Mouse (Mus musculus): ENCODE results near the gene Gm20388. TPM values are rescaled to one million over a fixed set of nuclear protein-coding genes. Genes with fewer than 3 reads are reported as not detected.
"Not testable (repeated sequence)": the region's sequence is repeated elsewhere in the genome, so short reads cannot be mapped to it uniquely, and the experiment has no call there.

Gm20388 gene
- polyA plus RNA-seq, 1 experiment from 2014 or later, result not detected

DNA sequence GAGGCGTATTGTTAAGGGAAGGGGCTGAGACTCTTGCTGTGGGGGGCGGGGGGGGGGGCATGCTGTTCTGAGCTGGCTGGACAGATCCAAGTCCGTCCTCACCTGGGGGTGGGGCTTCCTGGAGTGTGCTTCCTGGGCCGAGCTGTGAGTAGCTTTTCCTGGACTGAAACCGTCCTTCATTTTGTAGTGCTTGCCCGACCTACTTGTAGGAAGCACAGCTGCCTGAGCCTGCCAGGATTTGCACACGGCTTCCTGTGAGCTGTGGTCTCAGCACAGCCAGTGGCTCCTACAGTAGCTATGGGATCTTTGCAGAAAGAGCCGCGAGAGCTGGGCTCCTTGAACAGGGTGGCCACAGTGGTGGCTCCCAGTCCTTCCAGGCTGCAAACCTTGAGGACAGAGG lies 1683.3 kb downstream of the Gm20388 start:
- ATAC-seq (ENCODE audit: low FRiP score) (no peak), DNase-seq (ENCODE audit: low spot score) (no peak)
- H3K4me3 ChIP-seq (replicated peaks; ENCODE audit: low read length), result no peak overlapping the region
- no peak overlapping the region for H3K4me2 ChIP-seq (replicated peaks)
- H3K36me3 ChIP-seq (replicated peaks; ENCODE audit: control insufficient read depth, insufficient read depth), result peaks cover 47% of the 10 kb centered on the region
- H3K9me3 ChIP-seq (ENCODE audit: control insufficient read depth, low read length), result no peaks in the 10 kb centered on the region
- H3K9ac ChIP-seq, result no peak overlapping the region
- H3K27ac ChIP-seq, result no peak overlapping the region
- H3K4me1 ChIP-seq (replicated peaks; ENCODE audit: control insufficient read depth, insufficient read depth, low read length), result peaks cover 18% of the 10 kb centered on the region
- 87% methylated on average over 9 of the region's 9 CpGs for WGBS
- no peaks in the 10 kb centered on the region for H3K27me3 ChIP-seq (ENCODE audit: control insufficient read depth, insufficient read depth, low read length)

DNA sequence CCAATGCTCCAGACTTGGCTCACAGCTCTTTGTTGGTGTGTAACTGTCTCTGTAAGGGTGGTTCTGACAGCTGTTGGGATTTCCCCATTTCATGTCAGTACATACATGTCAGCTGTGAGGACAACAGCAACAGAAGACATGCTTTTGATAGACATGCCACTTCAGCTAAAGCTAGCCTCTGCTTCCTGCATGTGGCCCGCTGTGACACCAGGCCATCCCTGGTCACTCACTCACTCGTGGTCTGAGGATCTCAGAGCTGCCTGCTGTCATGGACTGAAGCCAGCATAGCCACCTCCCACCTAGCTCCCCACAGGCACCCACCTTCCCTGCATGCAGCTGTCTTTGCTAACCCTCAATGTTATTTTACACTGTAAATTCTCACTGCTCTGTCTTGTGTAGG lies 1686.9 kb downstream of the Gm20388 start:
- H3K4me2 ChIP-seq (replicated peaks); H3K9me3 ChIP-seq (ENCODE audit: control insufficient read depth, low read length); H3K27me3 ChIP-seq (ENCODE audit: control insufficient read depth, insufficient read depth, low read length); DNase-seq (ENCODE audit: low spot score); H3K27ac ChIP-seq; H3K4me3 ChIP-seq (replicated peaks; ENCODE audit: low read length); H3K9ac ChIP-seq; H3K4me1 ChIP-seq (replicated peaks; ENCODE audit: control insufficient read depth, insufficient read depth, low read length); ATAC-seq (ENCODE audit: low FRiP score): not testable (repeated sequence)
- WGBS, result 76% methylated on average over 2 of the region's 2 CpGs
- H3K36me3 ChIP-seq (replicated peaks; ENCODE audit: control insufficient read depth, insufficient read depth), result peaks cover 82% of the 10 kb centered on the region

DNA sequence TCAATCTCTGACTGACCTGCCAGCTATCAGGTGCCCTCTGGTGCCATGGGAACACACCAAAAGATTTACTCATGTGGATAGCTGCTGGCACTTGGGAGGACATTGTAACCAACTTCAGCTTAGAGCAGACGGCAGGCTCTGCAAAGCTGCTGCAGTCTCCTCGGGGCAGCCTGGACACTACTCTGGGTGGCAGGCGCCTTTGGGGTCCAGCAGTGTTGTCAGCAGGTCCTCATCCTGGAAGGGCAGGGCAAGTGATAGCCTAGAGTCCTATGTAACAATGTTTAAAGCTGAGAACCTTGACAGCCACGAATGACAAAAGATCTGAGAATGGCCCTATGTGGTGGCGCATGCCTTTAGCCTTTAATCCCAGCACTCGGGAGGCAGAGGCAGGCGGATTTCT lies 1687.5 kb downstream of the Gm20388 start:
- no peaks in the 10 kb centered on the region for H3K27me3 ChIP-seq (ENCODE audit: control insufficient read depth, insufficient read depth, low read length)
- peaks cover 86% of the 10 kb centered on the region for H3K36me3 ChIP-seq (replicated peaks; ENCODE audit: control insufficient read depth, insufficient read depth)
- no peaks in the 10 kb centered on the region for H3K9me3 ChIP-seq (ENCODE audit: control insufficient read depth, low read length)
- H3K4me1 ChIP-seq (replicated peaks; ENCODE audit: control insufficient read depth, insufficient read depth, low read length), result no peaks in the 10 kb centered on the region; the same call in 1 of the 2 replicates
- WGBS, result 92% methylated on average over 7 of the region's 7 CpGs
- no peak overlapping the region for H3K4me2 ChIP-seq (replicated peaks)
- H3K27ac ChIP-seq, result no peak overlapping the region
- ATAC-seq (ENCODE audit: low FRiP score), result no peak
- no peak overlapping the region for H3K4me3 ChIP-seq (replicated peaks; ENCODE audit: low read length)
- H3K9ac ChIP-seq, result no peak overlapping the region
- DNase-seq (ENCODE audit: low spot score), result no peak

DNA sequence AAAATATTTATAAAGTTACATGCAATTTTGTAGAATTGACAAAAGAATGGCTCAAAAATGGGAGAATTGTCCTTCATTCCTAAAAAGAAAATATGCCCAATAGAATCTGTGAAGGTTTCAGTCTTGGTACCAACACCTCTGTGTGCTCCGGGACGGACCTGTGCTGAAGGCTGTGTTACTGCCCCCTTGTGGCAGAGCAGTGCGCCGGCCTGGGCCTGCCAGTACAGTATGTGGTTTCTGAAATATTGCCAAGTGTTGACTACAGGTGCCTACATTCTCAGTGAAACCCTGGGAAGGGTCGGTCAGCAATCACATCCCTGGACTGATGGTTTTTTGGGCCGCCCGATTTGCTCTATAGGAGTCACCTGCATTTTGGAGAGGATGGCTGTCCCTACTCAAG lies 1688.3 kb downstream of the Gm20388 start:
- H3K27me3 ChIP-seq (ENCODE audit: control insufficient read depth, insufficient read depth, low read length), result no peaks in the 10 kb centered on the region
- no peaks in the 10 kb centered on the region for H3K4me1 ChIP-seq (replicated peaks; ENCODE audit: control insufficient read depth, insufficient read depth, low read length)
- no peaks in the 10 kb centered on the region for H3K9me3 ChIP-seq (ENCODE audit: control insufficient read depth, low read length)
- no peak overlapping the region for H3K4me2 ChIP-seq (replicated peaks)
- WGBS, result 44% methylated on average over 7 of the region's 7 CpGs
- H3K9ac ChIP-seq, result no peak overlapping the region
- 0 out of 2 replicates have a peak, but pooled peaks have one; percentile 68 for ATAC-seq (ENCODE audit: low FRiP score)
- H3K27ac ChIP-seq, result no peak overlapping the region
- peak; percentile 80 for DNase-seq (ENCODE audit: low spot score)
- H3K4me3 ChIP-seq (replicated peaks; ENCODE audit: low read length), result no peak overlapping the region
- peaks cover 93% of the 10 kb centered on the region for H3K36me3 ChIP-seq (replicated peaks; ENCODE audit: control insufficient read depth, insufficient read depth)

DNA sequence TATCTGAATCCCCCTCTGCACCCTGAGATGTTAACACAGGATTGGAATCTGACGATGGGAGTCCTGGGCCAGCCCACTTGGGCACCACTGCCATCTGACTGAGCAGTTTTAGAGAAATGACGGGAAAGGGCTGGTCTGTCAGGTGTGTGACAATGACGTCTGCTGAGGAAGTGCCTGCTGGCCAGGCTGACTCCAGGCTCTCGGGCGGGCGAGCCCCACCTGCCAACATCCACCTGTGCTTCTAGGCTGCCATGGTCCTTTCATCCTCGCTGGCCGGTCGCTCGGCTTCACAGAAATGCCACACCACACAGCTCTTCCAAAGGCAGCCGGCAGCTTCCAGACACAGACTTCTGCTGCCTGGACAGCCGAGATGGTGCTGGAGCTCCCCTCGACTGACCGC lies 1689.2 kb downstream of the Gm20388 start:
- Histone ChIP-seq H3K36me3 (replicated peaks; ENCODE audit: control insufficient read depth, insufficient read depth) (peaks cover 93% of the 10 kb centered on the region), H3K4me1 (replicated peaks; ENCODE audit: control insufficient read depth, insufficient read depth, low read length) (no peaks in the 10 kb centered on the region), H3K9me3 (ENCODE audit: control insufficient read depth, low read length) (no peaks in the 10 kb centered on the region), H3K27ac (no peak overlapping the region), H3K27me3 (ENCODE audit: control insufficient read depth, insufficient read depth, low read length) (no peaks in the 10 kb centered on the region), H3K4me3 (replicated peaks; ENCODE audit: low read length) (no peak overlapping the region), H3K4me2 (replicated peaks) (no peak overlapping the region), H3K9ac (no peak overlapping the region)
- DNase-seq (ENCODE audit: low spot score), result no peak
- WGBS, result 92% methylated on average over 14 of the region's 14 CpGs
- no peak for ATAC-seq (ENCODE audit: low FRiP score)

DNA sequence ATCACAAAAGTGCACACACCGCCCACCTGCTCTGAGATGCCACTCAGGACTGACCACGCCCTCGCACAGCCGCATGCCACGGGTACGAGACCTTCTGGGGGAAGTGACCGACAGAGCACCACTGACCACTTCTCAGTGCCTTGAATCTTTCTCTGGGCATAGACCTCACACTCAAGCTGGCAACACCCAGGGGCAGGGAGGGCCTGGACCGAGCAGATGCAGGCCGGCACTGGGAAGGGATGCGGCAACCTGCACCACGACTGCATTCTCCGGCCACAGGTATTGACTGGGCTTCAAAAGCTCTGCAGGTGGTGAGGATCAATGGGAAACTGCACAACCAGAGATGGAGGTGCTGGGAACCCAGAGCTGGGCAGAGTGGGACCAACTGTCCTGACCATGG lies 1691.8 kb downstream of the Gm20388 start:
- ATAC-seq (ENCODE audit: low FRiP score) (no peak), DNase-seq (ENCODE audit: low spot score) (no peak)
- no peaks in the 10 kb centered on the region for H3K9me3 ChIP-seq (ENCODE audit: control insufficient read depth, low read length)
- no peaks in the 10 kb centered on the region for H3K4me1 ChIP-seq (replicated peaks; ENCODE audit: control insufficient read depth, insufficient read depth, low read length)
- no peak overlapping the region for H3K4me3 ChIP-seq (replicated peaks; ENCODE audit: low read length)
- H3K27me3 ChIP-seq (ENCODE audit: control insufficient read depth, insufficient read depth, low read length), result no peaks in the 10 kb centered on the region
- H3K9ac ChIP-seq, result no peak overlapping the region
- peaks cover 96% of the 10 kb centered on the region for H3K36me3 ChIP-seq (replicated peaks; ENCODE audit: control insufficient read depth, insufficient read depth)
- no peak overlapping the region for H3K27ac ChIP-seq
- 94% methylated on average over 12 of the region's 12 CpGs for WGBS
- H3K4me2 ChIP-seq (replicated peaks), result no peak overlapping the region

DNA sequence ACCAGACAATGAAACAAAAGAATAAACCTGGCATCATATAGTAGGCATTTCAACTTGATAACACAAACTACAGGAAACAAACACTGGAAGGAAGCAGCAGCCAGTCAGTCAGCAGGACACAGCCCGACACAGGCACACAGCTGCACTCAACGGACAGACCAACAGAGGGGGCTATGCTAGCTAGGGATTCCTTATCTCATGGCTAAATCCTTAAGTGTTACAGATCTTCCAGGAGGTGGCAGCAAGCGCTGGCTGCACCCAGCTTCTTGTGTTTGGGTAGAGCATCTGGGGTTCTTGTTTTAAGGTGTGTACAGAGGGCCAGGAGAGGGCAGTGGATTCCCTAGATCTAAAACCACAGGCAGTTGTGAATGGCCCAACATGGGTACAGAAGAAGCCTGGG lies 1692.2 kb downstream of the Gm20388 start:
- no peak overlapping the region for H3K27ac ChIP-seq
- H3K4me3 ChIP-seq (replicated peaks; ENCODE audit: low read length), result no peak overlapping the region
- no peak overlapping the region for H3K9ac ChIP-seq
- ATAC-seq (ENCODE audit: low FRiP score) (no peak), DNase-seq (ENCODE audit: low spot score) (peak; percentile 77)
- no peak overlapping the region for H3K4me2 ChIP-seq (replicated peaks)
- 25% methylated on average over 3 of the region's 3 CpGs for WGBS
- H3K27me3 ChIP-seq (ENCODE audit: control insufficient read depth, insufficient read depth, low read length), result no peaks in the 10 kb centered on the region
- H3K36me3 ChIP-seq (replicated peaks; ENCODE audit: control insufficient read depth, insufficient read depth), result peaks cover 96% of the 10 kb centered on the region
- no peaks in the 10 kb centered on the region for H3K4me1 ChIP-seq (replicated peaks; ENCODE audit: control insufficient read depth, insufficient read depth, low read length)
- no peaks in the 10 kb centered on the region for H3K9me3 ChIP-seq (ENCODE audit: control insufficient read depth, low read length)

DNA sequence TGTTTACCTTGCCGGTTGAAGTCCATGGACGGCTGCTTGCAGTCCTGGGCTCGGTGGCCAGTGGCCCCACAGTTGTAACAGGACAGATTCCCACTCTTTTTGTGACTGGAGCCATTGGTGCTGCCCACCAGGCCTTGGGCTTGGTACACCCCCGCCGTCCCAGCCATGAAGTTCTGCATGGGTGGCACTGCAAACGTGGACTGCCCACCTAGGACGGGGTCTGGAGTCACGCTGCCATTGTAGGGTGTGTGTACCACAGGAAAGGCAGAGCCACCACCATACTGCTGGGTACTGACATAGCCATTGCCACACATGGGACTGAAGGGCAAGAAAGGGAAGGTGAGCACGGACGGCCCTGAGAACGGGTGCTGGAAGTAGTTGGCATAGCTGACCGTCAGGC lies 1693.2 kb downstream of the Gm20388 start:
- WGBS, result 98% methylated on average over 12 of the region's 12 CpGs
- no peaks in the 10 kb centered on the region for H3K9me3 ChIP-seq (ENCODE audit: control insufficient read depth, low read length)
- H3K27ac ChIP-seq, result no peak overlapping the region
- no peak overlapping the region for H3K4me2 ChIP-seq (replicated peaks)
- peaks cover 99% of the 10 kb centered on the region for H3K36me3 ChIP-seq (replicated peaks; ENCODE audit: control insufficient read depth, insufficient read depth)
- no peaks in the 10 kb centered on the region for H3K27me3 ChIP-seq (ENCODE audit: control insufficient read depth, insufficient read depth, low read length)
- DNase-seq (ENCODE audit: low spot score), result no peak
- no peak overlapping the region for H3K9ac ChIP-seq
- no peaks in the 10 kb centered on the region for H3K4me1 ChIP-seq (replicated peaks; ENCODE audit: control insufficient read depth, insufficient read depth, low read length)
- H3K4me3 ChIP-seq (replicated peaks; ENCODE audit: low read length), result no peak overlapping the region
- no peak for ATAC-seq (ENCODE audit: low FRiP score)

DNA sequence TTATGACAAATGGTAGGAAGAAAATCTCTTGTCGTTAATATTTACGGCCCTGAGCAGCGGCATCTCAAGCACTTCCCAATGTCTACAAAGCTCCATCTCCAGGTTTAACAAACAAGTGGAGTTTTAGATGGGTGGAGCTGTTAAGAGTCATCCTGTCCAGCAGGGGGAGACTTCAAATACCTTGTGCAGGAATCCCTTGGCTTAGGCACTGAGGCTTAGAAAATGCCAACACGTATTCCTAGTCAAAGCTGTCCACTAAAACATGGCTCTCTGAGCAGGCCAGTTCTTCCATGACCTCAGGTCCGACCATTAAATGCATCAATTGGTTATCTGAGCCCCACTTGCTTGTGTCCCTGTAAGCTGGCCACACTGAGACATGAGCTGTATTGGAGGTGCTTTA lies 1697.0 kb downstream of the Gm20388 start:
- H3K9ac ChIP-seq, result no peak overlapping the region
- WGBS, result 91% methylated on average over 5 of the region's 5 CpGs
- no peaks in the 10 kb centered on the region for H3K9me3 ChIP-seq (ENCODE audit: control insufficient read depth, low read length)
- peaks cover 81% of the 10 kb centered on the region for H3K36me3 ChIP-seq (replicated peaks; ENCODE audit: control insufficient read depth, insufficient read depth)
- no peak for ATAC-seq (ENCODE audit: low FRiP score)
- no peak overlapping the region for H3K27ac ChIP-seq
- H3K4me2 ChIP-seq (replicated peaks), result no peak overlapping the region
- H3K4me3 ChIP-seq (replicated peaks; ENCODE audit: low read length), result no peak overlapping the region
- H3K4me1 ChIP-seq (replicated peaks; ENCODE audit: control insufficient read depth, insufficient read depth, low read length), result no peaks in the 10 kb centered on the region
- DNase-seq (ENCODE audit: low spot score), result no peak
- no peaks in the 10 kb centered on the region for H3K27me3 ChIP-seq (ENCODE audit: control insufficient read depth, insufficient read depth, low read length)

DNA sequence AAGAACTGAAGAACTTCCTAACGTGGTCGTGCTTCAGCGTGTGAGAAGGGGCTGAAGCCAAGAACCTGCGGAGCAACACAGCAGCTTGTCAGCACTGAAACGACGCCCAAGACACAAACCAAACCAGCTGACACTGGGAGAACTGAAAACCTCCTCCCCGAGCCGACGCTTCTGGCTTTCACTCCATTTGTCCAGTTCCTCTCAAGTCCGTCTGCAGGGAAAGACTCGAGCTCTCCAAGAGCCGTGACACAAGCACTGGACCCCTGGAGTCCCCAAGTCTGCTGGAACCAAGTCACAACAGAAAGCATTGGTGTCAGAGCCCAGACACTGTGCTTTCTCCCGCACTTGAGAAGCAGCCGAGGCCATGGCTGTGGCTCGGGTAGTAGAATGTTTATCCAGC lies 1698.6 kb downstream of the Gm20388 start:
- 92% methylated on average over 15 of the region's 15 CpGs for WGBS
- Histone ChIP-seq H3K4me2 (replicated peaks) (no peak overlapping the region), H3K9me3 (ENCODE audit: control insufficient read depth, low read length) (no peaks in the 10 kb centered on the region), H3K9ac (no peak overlapping the region), H3K27ac (no peak overlapping the region), H3K4me3 (replicated peaks; ENCODE audit: low read length) (no peak overlapping the region), H3K27me3 (ENCODE audit: control insufficient read depth, insufficient read depth, low read length) (no peaks in the 10 kb centered on the region), H3K4me1 (replicated peaks; ENCODE audit: control insufficient read depth, insufficient read depth, low read length) (peaks cover 6% of the 10 kb centered on the region; the same call in 1 of the 2 replicates), H3K36me3 (replicated peaks; ENCODE audit: control insufficient read depth, insufficient read depth) (peaks cover 65% of the 10 kb centered on the region)
- ATAC-seq (ENCODE audit: low FRiP score) (no peak), DNase-seq (ENCODE audit: low spot score) (no peak)
